Mouse (Mus musculus): ENCODE measurements at regions not wholly inside any gene's neighbourhood (a gene's known extent, or its start where the extent isn't known, plus 50 kb on each side); places are given as distances from the start of the nearest gene placed in this dataset.
A peak's percentile ranks its signal among the peaks of the same experiment; 100 is the strongest.

GRCm38 (mm10) chr1:164509226-164509625 is 51.1 kb upstream of the Atp1b1 start:
- no peak for DNase-seq (ENCODE audit: low read depth)
- no peak for TF ChIP-seq POLR2A (IDR thresholded peaks at IDR 0.05; ENCODE audit: borderline replicate concordance, extremely low read depth, insufficient read depth, insufficient read length, poor library complexity, severe bottlenecking)
- TF ChIP-seq CTCF (IDR thresholded peaks at IDR 0.05; ENCODE audit: borderline replicate concordance, extremely low read depth, insufficient read depth, insufficient read length) = no peak

GRCm38 (mm10) chr1:164508556-164508955 is 50.4 kb upstream of the Atp1b1 start:
- no peak for DNase-seq (ENCODE audit: low read depth)
- no peak for TF ChIP-seq CTCF (IDR thresholded peaks at IDR 0.05; ENCODE audit: borderline replicate concordance, extremely low read depth, insufficient read depth, insufficient read length)
- no peak for TF ChIP-seq POLR2A (IDR thresholded peaks at IDR 0.05; ENCODE audit: borderline replicate concordance, extremely low read depth, insufficient read depth, insufficient read length, poor library complexity, severe bottlenecking)

- no peak for TF ChIP-seq POLR2A (IDR thresholded peaks at IDR 0.05; ENCODE audit: borderline replicate concordance, extremely low read depth, insufficient read depth, insufficient read length, poor library complexity, severe bottlenecking)
- TF ChIP-seq CTCF (IDR thresholded peaks at IDR 0.05; ENCODE audit: borderline replicate concordance, extremely low read depth, insufficient read depth, insufficient read length) = no peak
- peak; percentile 41 for DNase-seq (ENCODE audit: low read depth)
Observed at GRCm38 (mm10) chr1:164508106-164508505, 50.0 kb upstream of the Atp1b1 start.
